Mouse (Mus musculus) megakaryocyte-erythroid progenitor cell, adult 5 weeks (primary cell): ENCODE results near the gene Bahd1. TPM values are rescaled to one million over a fixed set of nuclear protein-coding genes. Genes with fewer than 3 reads are reported as not detected.

Experiments used
- polyA plus RNA-seq: library from polyadenylated mRNA; stranded (reverse); fragments of >175 nt; gene quantifications from 2 replicates; pipeline ENCODE4 v1.2.3, GENCODE M21; 2012

Gene Bahd1
- polyA plus RNA-seq = 35.3 and 39.5 TPM in 2 replicates

GRCm38 (mm10) chr2:118899981-118900825, at the start of gene Bahd1:
Gene Bahd1, plus strand, starts transcription at chr2:118900377.

GRCm38 (mm10) chr2:118861454-118862339, 38.5 kb upstream of the Bahd1 start, which contains the start of gene Ivd:
Gene Ivd, plus strand, starts transcription at chr2:118861954.

DNA sequence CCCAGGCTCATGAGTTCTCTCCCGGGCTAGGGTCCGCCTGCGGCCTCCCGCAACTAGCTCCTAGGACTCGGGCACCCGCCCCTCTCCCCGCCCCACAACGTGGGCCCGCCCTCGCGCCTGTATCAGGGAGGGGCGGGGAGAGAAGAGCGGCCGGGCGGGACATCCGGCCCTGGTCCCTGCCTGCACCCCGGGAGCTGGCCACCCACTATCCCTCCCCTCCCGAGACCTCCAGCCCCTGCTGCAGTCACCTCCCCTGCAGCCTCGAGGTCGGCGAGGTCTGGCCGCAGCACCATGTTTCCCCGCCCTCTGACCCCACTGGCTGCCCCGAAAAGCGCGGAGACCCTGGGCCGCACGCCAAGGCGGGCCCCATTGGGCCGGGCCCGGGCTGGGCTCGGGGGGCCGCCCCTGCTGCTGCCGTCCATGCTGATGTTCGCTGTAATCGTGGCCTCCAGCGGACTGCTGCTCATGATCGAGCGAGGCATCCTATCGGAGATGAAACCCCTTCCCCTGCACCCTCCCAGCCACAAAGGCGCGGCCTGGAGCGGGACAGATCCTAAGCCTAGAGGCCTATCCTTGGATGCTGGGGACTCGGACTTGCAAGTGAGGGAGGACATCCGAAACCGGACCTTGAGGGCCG, 26.3 kb downstream of the Bahd1 start, which contains the start of gene Chst14:
Chst14 (plus strand) TSS at position 136 of the 637 bp plus-strand sequence.

Other genes with a start within 250 kb of the Bahd1 start
- gene Pak6, start 237.1 kb upstream of the Bahd1 start, polyA plus RNA-seq = 1.2 and 1.9 TPM in 2 replicates
- 0.72 and 2.2 TPM in 2 replicates for gene Ankrd63, start 196.4 kb upstream of the Bahd1 start, polyA plus RNA-seq
- 96.3 and 125 TPM in 2 replicates for gene Plcb2, start 171.9 kb upstream of the Bahd1 start, polyA plus RNA-seq
- 39.8 and 40.6 TPM in 2 replicates for gene Inafm2, start 154.6 kb upstream of the Bahd1 start, polyA plus RNA-seq
- gene Ccdc9b, start 137.7 kb upstream of the Bahd1 start, polyA plus RNA-seq = 0.35 and 0.38 TPM in 2 replicates
- gene Phgr1, start 127.6 kb upstream of the Bahd1 start, polyA plus RNA-seq = not detected in 2 replicates
- gene Disp2, start 120.7 kb upstream of the Bahd1 start, polyA plus RNA-seq = 0.04 and 0.06 TPM in 2 replicates
- 96.3 and 140 TPM in 2 replicates for gene Knstrn, start 86.4 kb upstream of the Bahd1 start, polyA plus RNA-seq
- gene Ivd, start 38.4 kb upstream of the Bahd1 start, polyA plus RNA-seq = 24.7 and 27.6 TPM in 2 replicates
- 6.7 and 12.2 TPM in 2 replicates for gene Chst14, start 26.1 kb downstream of the Bahd1 start, polyA plus RNA-seq
- gene Ccdc32, start 129.0 kb downstream of the Bahd1 start, polyA plus RNA-seq = 7.3 and 7.7 TPM in 2 replicates
- 3.0 and 3.4 TPM in 2 replicates for gene Rpusd2, start 134.4 kb downstream of the Bahd1 start, polyA plus RNA-seq
- 1.8 and 3.0 TPM in 2 replicates for gene Knl1, start 146.7 kb downstream of the Bahd1 start, polyA plus RNA-seq
- gene Rad51, start 212.4 kb downstream of the Bahd1 start, polyA plus RNA-seq = 62.4 and 71.8 TPM in 2 replicates